Mouse (Mus musculus) midbrain, embryonic 15.5 days (tissue): ENCODE measurements around the gene Rsph1. TPM values are rescaled to one million over a fixed set of nuclear protein-coding genes. Genes with fewer than 3 reads are reported as not detected.

Source experiments
- ATAC-seq: fragments of 200-750 bp; cut with Nextera tagmentation; replicated peaks from 2 replicates; pipeline ENCODE4 v1.8.0; 2017; ENCODE audit warnings: moderate TSS enrichment
- H3K27ac ChIP-seq: fragments of 300-500 bp; sonication (generic); 2 replicates; pipeline ENCODE4 v1.5.1; 2015; ENCODE audit warnings: mild to moderate bottlenecking, inconsistent platforms
- H3K27me3 ChIP-seq: fragments of 300-500 bp; sonication (generic); replicated peaks from 2 replicates; pipeline ENCODE4 v1.6.1; 2015; ENCODE audit warnings: inconsistent platforms
- H3K36me3 ChIP-seq: fragments of 300-500 bp; sonication (generic); replicated peaks from 2 replicates; pipeline ENCODE4 v1.6.1; 2015; ENCODE audit warnings: inconsistent platforms
- H3K4me1 ChIP-seq: fragments of 300-500 bp; sonication (generic); 2 replicates; pipeline ENCODE4 v1.6.1; 2015; ENCODE audit warnings: inconsistent platforms
- H3K4me2 ChIP-seq: fragments of 300-500 bp; sonication (generic); 2 replicates; pipeline ENCODE4 v1.6.1; 2015; ENCODE audit warnings: inconsistent platforms, mild to moderate bottlenecking, moderate library complexity
- H3K4me3 ChIP-seq: fragments of 300-500 bp; sonication (generic); 2 replicates; pipeline ENCODE4 v1.5.1; 2015; ENCODE audit warnings: mild to moderate bottlenecking, inconsistent platforms
- H3K9ac ChIP-seq: fragments of 300-500 bp; sonication (generic); 2 replicates; pipeline ENCODE4 v1.6.1; 2015; ENCODE audit warnings: mild to moderate bottlenecking, inconsistent platforms
- H3K9me3 ChIP-seq: fragments of 300-500 bp; sonication (generic); 2 replicates; pipeline ENCODE4 v1.6.1; 2016; ENCODE audit warnings: inconsistent platforms
- WGBS: fragments of 180-500 bp; shearing (Covaris S2); methylation state at CpG from one replicate; pipeline ENCODE4 v1.1.7; 2015; ENCODE audit warnings: mixed read lengths; 5-methylcytosine and 5-hydroxymethylcytosine counted together
- polyA plus RNA-seq: library from polyadenylated mRNA; unstranded; fragments of >200 nt; fragmentation: Nextera tagmentation; extraction: Ambion mirVana; gene quantifications from 2 replicates; pipeline ENCODE4 v1.2.1, GENCODE M21; 2015

Rsph1 gene
- polyA plus RNA-seq, 1 experiment from 2014 or later: 6.4 TPM

- no peak overlapping the region for H3K9ac ChIP-seq
- ATAC-seq: no peak
- WGBS: 24% methylated on average over 8 of the region's 8 CpGs
- H3K4me1 ChIP-seq: peaks cover 5% of the 10 kb centered on the region; the same call in 1 of the 2 replicates
- H3K4me2 ChIP-seq: no peak overlapping the region
- peak overlapping the region; percentile 3; the same call in 1 of the 2 replicates for H3K27ac ChIP-seq
- H3K9me3 ChIP-seq: no peaks in the 10 kb centered on the region
- no peaks in the 10 kb centered on the region for H3K27me3 ChIP-seq
- H3K36me3 ChIP-seq: no peaks in the 10 kb centered on the region
- H3K4me3 ChIP-seq: no peak overlapping the region
Measured at GRCm38 (mm10) chr17:31232251-31233010, 44.8 kb downstream of the Rsph1 start.

- ATAC-seq: no peak
- no peak overlapping the region for H3K4me3 ChIP-seq
- no peak overlapping the region for H3K4me2 ChIP-seq
- 39% methylated on average over 6 of the region's 6 CpGs for WGBS
- no peaks in the 10 kb centered on the region for H3K27me3 ChIP-seq
- no peaks in the 10 kb centered on the region for H3K9me3 ChIP-seq
- no peaks in the 10 kb centered on the region for H3K36me3 ChIP-seq
- H3K27ac ChIP-seq: peak overlapping the region; percentile 3; the same call in 1 of the 2 replicates
- H3K4me1 ChIP-seq: peaks cover 5% of the 10 kb centered on the region; the same call in 1 of the 2 replicates
- no peak overlapping the region for H3K9ac ChIP-seq
Measured at GRCm38 (mm10) chr17:31231780-31232179, 45.4 kb downstream of the Rsph1 start.

- no peaks in the 10 kb centered on the region for H3K27me3 ChIP-seq
- WGBS: 89% methylated on average over 7 of the region's 7 CpGs
- H3K4me3 ChIP-seq: no peak overlapping the region
- no peak for ATAC-seq
- peaks cover 3% of the 10 kb centered on the region; the same call in 1 of the 2 replicates for H3K4me1 ChIP-seq
- no peak overlapping the region for H3K4me2 ChIP-seq
- no peak overlapping the region for H3K9ac ChIP-seq
- H3K9me3 ChIP-seq: no peaks in the 10 kb centered on the region
- no peak overlapping the region for H3K27ac ChIP-seq
- H3K36me3 ChIP-seq: no peaks in the 10 kb centered on the region
Measured at GRCm38 (mm10) chr17:31226931-31227330, 50.3 kb downstream of the Rsph1 start.

DNA sequence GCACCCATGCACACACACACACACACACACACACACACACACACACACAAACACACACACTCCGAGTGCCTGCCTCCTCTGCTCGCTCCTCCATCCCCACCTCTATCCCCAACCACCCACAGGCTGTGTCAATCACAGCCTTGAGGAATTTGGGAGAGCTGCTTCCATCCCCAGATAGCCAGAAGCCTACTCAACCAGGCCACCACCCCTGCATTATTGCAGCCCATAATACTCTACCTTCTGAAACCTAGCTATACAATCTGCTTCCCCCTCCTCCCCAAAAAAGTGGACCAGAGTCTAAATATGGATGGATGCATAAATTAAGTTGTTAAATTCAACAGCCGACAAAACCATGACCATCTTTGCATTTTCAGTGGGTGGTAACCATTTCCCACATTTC is 50.8 kb downstream of the Rsph1 start:
- Histone ChIP-seq H3K36me3 (no peaks in the 10 kb centered on the region), H3K9ac (no peak overlapping the region)
- WGBS: 68% methylated on average over 3 of the region's 3 CpGs

DNA sequence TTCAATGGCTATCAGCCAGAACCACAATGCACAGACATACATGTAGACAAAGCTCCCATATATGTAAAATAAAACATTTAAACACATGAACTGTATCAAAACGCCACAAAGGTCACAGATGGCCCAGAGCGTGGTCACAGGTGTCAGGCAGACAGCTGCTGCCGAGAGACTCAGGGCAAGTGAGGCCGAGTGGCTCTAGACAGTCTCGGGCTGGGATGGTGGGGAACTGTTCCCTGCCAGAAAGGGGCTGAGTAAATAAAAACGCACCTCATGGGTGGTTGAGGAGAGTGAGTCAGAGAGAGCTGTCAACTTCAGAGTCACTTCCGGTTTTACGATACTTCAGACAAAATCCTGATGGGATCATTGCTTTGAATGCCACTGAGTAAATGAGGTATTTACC is 52.6 kb downstream of the Rsph1 start:
- H3K4me2 ChIP-seq: no peak overlapping the region
- 91% methylated on average over 8 of the region's 8 CpGs for WGBS
- no peak overlapping the region for H3K9ac ChIP-seq

More for the DNA sequence above, 50.8 kb downstream of the Rsph1 start:
- Histone ChIP-seq H3K4me3 (no peak overlapping the region), H3K27me3 (no peaks in the 10 kb centered on the region), H3K4me2 (no peak overlapping the region), H3K27ac (no peak overlapping the region), H3K9me3 (no peaks in the 10 kb centered on the region), H3K4me1 (no peaks in the 10 kb centered on the region)
- ATAC-seq: no peak

DNA sequence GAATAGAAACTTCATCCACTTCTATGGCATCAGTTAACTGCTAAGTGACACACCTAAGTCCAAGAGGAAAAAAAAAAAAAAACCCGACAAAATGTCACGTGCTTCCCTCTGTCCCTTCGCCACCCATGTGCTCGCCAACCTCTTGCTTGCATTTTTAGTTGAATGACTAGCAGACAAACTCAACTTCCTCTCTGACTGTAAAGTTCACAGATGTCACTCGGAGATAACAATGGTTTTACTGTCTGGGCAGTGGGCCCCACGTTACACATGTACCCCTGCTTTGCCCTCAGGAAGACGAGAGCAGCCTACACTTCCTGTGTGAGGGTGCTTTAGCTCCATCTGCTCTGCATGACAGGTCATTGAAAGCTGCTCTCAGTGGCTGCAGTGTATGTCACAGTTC is 53.3 kb downstream of the Rsph1 start:
- no peaks in the 10 kb centered on the region for H3K4me1 ChIP-seq
- no peak overlapping the region for H3K9ac ChIP-seq
- H3K27ac ChIP-seq: no peak overlapping the region
- no peaks in the 10 kb centered on the region for H3K9me3 ChIP-seq
- H3K36me3 ChIP-seq: no peaks in the 10 kb centered on the region
- no peak overlapping the region for H3K4me3 ChIP-seq
- ATAC-seq: no peak
- WGBS: 83% methylated on average over 7 of the region's 7 CpGs
- no peaks in the 10 kb centered on the region for H3K27me3 ChIP-seq
- no peak overlapping the region for H3K4me2 ChIP-seq

More for the DNA sequence above, 52.6 kb downstream of the Rsph1 start:
- Histone ChIP-seq H3K27me3 (no peaks in the 10 kb centered on the region), H3K9me3 (no peaks in the 10 kb centered on the region), H3K36me3 (no peaks in the 10 kb centered on the region), H3K4me3 (no peak overlapping the region), H3K4me1 (no peaks in the 10 kb centered on the region), H3K27ac (no peak overlapping the region)
- no peak for ATAC-seq

GRCm38 (mm10) chr17:31222810-31223310 is 54.3 kb downstream of the Rsph1 start:
- no peaks in the 10 kb centered on the region for H3K36me3 ChIP-seq
- H3K4me2 ChIP-seq: no peak overlapping the region
- H3K27ac ChIP-seq: no peak overlapping the region
- no peaks in the 10 kb centered on the region for H3K27me3 ChIP-seq
- no peak overlapping the region for H3K4me3 ChIP-seq
- H3K4me1 ChIP-seq: no peaks in the 10 kb centered on the region
- no peak for ATAC-seq
- 78% methylated on average over 4 of the region's 4 CpGs for WGBS
- H3K9me3 ChIP-seq: no peaks in the 10 kb centered on the region
- no peak overlapping the region for H3K9ac ChIP-seq

- ATAC-seq: no peak
- 50% methylated on average over 5 of the region's 5 CpGs for WGBS
Measured at GRCm38 (mm10) chr17:31216068-31216955, 60.9 kb downstream of the Rsph1 start.

DNA sequence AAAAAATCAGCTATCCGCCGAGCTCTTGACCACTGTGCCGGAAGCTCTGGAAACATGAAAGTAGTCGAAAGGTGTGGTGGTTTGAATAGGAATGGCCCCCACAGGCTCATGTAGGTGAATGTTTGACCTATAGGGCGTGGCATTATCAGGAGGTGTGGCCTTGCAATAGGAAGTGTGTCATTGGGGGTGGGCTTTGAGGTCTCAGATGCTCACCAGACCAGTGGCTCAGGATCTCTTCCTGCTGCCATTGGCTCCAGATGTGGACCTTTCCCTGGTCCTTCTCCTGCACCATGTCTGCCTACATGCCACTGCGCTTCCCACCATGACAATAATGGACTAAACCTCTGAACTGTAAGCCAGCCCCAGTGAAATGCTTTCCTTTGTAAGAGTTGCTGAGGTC is 65.3 kb downstream of the Rsph1 start:
- no peak for ATAC-seq
- Histone ChIP-seq H3K4me2 (no peak overlapping the region), H3K27ac (no peak overlapping the region), H3K27me3 (no peaks in the 10 kb centered on the region), H3K4me3 (no peak overlapping the region), H3K9ac (no peak overlapping the region), H3K4me1 (no peaks in the 10 kb centered on the region), H3K36me3 (no peaks in the 10 kb centered on the region), H3K9me3 (no peaks in the 10 kb centered on the region)
- 85% methylated on average over 6 of the region's 6 CpGs for WGBS

More at GRCm38 (mm10) chr17:31216068-31216955, 60.9 kb downstream of the Rsph1 start:
- Histone ChIP-seq H3K27ac (no peak overlapping the region), H3K9ac (no peak overlapping the region), H3K36me3 (no peaks in the 10 kb centered on the region), H3K9me3 (no peaks in the 10 kb centered on the region), H3K4me2 (no peak overlapping the region), H3K4me3 (no peak overlapping the region), H3K4me1 (no peaks in the 10 kb centered on the region), H3K27me3 (no peaks in the 10 kb centered on the region)

GRCm38 (mm10) chr17:31210299-31210698 is 66.9 kb downstream of the Rsph1 start:
- Histone ChIP-seq H3K27me3 (no peaks in the 10 kb centered on the region), H3K4me3 (no peak overlapping the region), H3K4me1 (no peaks in the 10 kb centered on the region), H3K9ac (no peak overlapping the region), H3K36me3 (no peaks in the 10 kb centered on the region), H3K4me2 (no peak overlapping the region), H3K27ac (no peak overlapping the region), H3K9me3 (no peaks in the 10 kb centered on the region)
- 94% methylated on average over 7 of the region's 7 CpGs for WGBS
- ATAC-seq: no peak

GRCm38 (mm10) chr17:31209376-31209930 is 67.7 kb downstream of the Rsph1 start:
- Histone ChIP-seq H3K27me3 (no peaks in the 10 kb centered on the region), H3K4me2 (no peak overlapping the region), H3K27ac (no peak overlapping the region), H3K9me3 (no peaks in the 10 kb centered on the region), H3K4me1 (no peaks in the 10 kb centered on the region), H3K4me3 (no peak overlapping the region), H3K9ac (no peak overlapping the region), H3K36me3 (no peaks in the 10 kb centered on the region)
- WGBS: 91% methylated on average over 11 of the region's 11 CpGs
- ATAC-seq: no peak

DNA sequence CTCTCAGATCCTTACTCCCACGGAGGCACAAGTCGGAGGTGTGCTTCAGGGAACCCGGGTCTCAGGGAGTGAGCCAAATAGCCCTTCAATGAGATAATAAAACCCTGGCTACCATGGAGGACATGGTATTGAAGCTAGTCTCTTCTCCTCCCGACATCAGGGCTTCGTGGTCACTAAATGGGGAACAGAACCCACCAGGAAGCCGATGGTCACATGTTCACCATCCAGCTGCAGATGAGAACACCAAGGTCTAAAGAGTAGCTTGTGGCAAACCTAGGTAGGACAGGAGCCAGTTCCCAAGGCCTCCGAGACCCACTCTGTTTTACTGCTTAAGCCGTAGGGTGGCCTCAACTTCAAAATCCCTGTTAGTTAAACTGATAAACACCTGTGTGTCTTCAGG is 68.5 kb downstream of the Rsph1 start:
- no peaks in the 10 kb centered on the region for H3K4me1 ChIP-seq
- no peak overlapping the region for H3K4me2 ChIP-seq
- H3K27me3 ChIP-seq: no peaks in the 10 kb centered on the region
- no peak overlapping the region for H3K27ac ChIP-seq
- no peak overlapping the region for H3K4me3 ChIP-seq
- ATAC-seq: no peak
- no peak overlapping the region for H3K9ac ChIP-seq
- no peaks in the 10 kb centered on the region for H3K36me3 ChIP-seq
- no peaks in the 10 kb centered on the region for H3K9me3 ChIP-seq
- 92% methylated on average over 8 of the region's 8 CpGs for WGBS
